Mouse (Mus musculus): ENCODE results near the gene Sox5. TPM values are rescaled to one million over a fixed set of nuclear protein-coding genes. Genes with fewer than 3 reads are reported as not detected.

Gene Sox5
- total RNA-seq, 1 experiment from 2014 or later: 0.67 TPM

DNA sequence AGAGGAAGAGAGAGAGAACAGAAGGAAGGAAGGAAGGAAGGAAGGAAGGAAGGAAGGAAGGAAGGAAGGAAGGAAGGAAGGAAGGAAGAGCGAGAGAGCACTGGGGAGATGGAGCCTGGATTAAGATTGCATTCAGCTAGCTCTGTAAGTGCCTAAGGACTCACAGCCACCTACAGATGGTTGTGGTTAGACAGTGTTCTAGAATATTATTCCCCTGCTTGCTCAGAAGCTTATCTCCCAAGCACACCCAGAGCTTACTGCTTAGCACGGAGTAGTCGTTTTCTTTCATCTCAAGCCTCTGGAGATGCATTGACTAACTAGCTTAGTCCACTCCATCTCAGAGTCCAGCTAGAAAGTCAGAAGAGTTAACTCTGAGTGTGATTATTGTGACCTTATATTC, 770.8 kb downstream of the Sox5 start:
- no peak for ATAC-seq (replicated peaks; ENCODE audit: insufficient number of reproducible peaks, low FRiP score, low TSS enrichment, poor library complexity, severe bottlenecking)

DNA sequence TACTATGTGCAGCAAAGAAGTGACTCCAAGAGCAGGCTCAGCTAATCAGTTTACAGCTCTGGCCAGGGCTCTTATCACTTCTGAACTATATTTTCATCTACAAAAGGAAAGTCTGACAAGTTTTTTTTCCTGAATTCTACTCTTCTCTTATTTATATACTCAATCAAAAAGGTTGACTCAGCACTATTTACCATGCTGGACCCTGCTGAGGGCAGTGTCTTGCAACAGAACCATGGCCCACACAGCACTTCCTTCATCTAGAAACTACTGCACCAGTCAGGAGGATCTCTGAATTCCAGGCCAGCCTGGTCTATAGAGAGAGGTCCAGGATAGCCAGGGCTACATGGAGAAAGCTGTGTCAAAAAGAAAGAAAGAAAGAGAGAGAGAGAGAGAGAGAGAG, 771.5 kb downstream of the Sox5 start:
- ATAC-seq (replicated peaks; ENCODE audit: insufficient number of reproducible peaks, low FRiP score, low TSS enrichment, poor library complexity, severe bottlenecking): no peak

- ATAC-seq (replicated peaks; ENCODE audit: insufficient number of reproducible peaks, low FRiP score, low TSS enrichment, poor library complexity, severe bottlenecking): no peak
Observed at GRCm38 (mm10) chr6:144005132-144005531, 776.6 kb downstream of the Sox5 start.

- no peak for ATAC-seq (replicated peaks; ENCODE audit: insufficient number of reproducible peaks, low FRiP score, low TSS enrichment, poor library complexity, severe bottlenecking)
Observed at GRCm38 (mm10) chr6:143998201-143998600, 783.6 kb downstream of the Sox5 start.

DNA sequence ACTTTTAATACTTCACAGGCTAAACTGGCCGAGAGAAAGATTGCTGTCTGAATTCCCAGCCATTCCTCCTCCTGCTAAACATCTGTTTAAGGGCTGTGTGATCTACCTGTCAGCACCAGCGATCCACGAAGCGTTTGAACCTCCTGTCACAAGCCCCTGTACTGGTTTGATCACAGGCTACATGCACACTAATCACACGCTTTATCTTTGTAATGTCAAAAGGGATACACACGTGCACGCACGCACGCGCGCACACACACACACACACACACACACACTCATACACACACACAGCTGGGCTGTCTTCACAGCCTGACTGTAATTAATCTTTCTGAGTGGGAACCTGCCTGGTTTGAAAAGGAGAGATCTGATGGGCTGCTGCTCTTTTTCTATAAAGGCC, 784.2 kb downstream of the Sox5 start:
- no peak for ATAC-seq (replicated peaks; ENCODE audit: insufficient number of reproducible peaks, low FRiP score, low TSS enrichment, poor library complexity, severe bottlenecking)

GRCm38 (mm10) chr6:143995046-143995445, 786.7 kb downstream of the Sox5 start:
- no peak for ATAC-seq (replicated peaks; ENCODE audit: insufficient number of reproducible peaks, low FRiP score, low TSS enrichment, poor library complexity, severe bottlenecking)

- ATAC-seq (replicated peaks; ENCODE audit: insufficient number of reproducible peaks, low FRiP score, low TSS enrichment, poor library complexity, severe bottlenecking): 0 out of 2 replicates have a peak, but pooled peaks have one; percentile 22
Observed at GRCm38 (mm10) chr6:143987548-143987947, 794.2 kb downstream of the Sox5 start.

- no peak for ATAC-seq (replicated peaks; ENCODE audit: insufficient number of reproducible peaks, low FRiP score, low TSS enrichment, poor library complexity, severe bottlenecking)
Observed at GRCm38 (mm10) chr6:143980131-143980530, 801.6 kb downstream of the Sox5 start.

DNA sequence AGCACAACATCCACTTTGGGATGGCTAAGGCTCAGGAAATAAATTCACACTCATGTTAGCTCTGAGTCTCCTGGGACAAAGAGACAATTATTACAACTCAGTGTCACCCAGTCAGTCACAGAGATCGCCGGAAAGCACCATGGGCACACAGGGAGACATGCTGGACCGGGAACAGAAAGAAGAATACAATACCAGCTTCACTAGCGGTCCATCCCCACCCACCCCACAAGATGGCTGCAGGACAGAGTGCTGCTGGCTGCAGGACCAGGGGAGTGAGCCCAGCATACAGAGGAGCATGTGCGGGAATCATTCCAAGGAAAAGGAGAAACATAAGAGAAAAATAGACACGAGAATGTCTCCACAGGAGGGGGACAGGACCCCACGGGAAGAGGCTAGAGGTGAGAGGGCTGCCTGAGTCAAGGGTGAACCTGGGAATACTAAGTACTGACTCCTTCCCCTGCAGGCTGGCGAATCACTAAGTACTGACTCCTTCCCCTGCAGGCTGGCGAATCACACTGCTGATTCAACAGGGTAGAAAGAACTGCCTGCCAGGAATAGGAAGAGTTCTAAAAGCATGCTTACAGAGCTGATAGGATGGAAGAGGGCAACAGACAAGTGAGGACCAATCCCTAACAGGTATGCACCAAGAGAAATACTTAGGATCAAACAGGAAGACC, 813.9 kb downstream of the Sox5 start:
- ATAC-seq (replicated peaks; ENCODE audit: insufficient number of reproducible peaks, low FRiP score, low TSS enrichment, poor library complexity, severe bottlenecking): no peak

DNA sequence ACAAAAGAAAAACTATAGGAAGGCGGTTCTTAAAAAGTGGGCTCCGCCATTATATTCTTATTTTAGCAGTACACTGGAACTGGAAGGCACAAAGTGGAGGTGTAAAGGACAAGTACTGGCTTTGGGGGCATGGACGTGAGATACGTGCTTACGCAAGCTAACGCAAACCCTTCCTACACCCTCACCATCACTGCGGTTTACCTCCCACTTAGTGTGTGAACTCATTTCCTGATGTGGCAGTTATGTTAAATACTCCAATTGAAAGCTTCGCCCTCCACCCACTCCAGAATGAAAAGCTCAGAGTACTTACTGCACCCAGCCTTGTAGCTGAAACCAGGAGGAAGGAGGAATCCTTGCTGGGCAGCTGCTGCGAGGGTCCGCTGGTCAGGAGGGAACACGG, 821.3 kb downstream of the Sox5 start:
- no peak for ATAC-seq (replicated peaks; ENCODE audit: insufficient number of reproducible peaks, low FRiP score, low TSS enrichment, poor library complexity, severe bottlenecking)

DNA sequence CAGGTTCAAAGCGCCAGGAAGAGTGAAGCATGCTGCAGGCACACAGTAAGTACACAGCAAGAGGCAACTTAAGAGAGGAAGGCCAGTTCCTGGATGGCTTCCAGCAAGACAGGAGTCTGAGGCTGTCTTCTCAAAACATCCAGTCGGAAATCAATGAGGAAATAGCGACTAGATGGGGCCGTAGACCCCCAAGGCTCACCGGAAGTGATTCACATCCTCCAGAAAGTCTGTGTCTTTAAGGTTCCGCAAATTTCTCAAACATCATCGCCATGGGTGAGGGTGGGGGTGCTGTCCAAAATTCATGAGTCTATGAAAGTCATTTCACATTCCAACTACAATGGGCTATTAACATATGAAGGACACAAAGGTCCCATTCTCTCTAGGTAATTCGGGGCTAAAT, 821.7 kb downstream of the Sox5 start:
- ATAC-seq (replicated peaks; ENCODE audit: insufficient number of reproducible peaks, low FRiP score, low TSS enrichment, poor library complexity, severe bottlenecking): no peak

DNA sequence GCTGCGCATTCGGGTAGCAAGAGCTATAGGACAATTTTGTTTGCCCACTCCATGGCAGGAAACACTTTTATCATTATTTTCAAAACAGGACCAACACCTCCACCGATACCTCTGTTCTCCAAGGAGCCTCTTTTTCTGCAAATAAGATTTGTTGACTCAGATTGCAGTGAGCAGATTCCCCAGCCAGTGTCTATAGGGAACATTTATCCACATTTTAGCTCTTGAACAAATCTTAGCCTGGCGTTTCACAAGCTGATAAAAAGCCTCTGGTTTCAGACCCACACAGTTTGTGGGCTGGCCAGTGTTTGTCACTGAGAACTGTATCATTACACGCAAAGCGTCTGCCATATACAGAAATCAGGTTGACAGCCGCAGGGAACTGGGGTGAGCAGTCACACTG, 823.4 kb downstream of the Sox5 start:
- no peak for ATAC-seq (replicated peaks; ENCODE audit: insufficient number of reproducible peaks, low FRiP score, low TSS enrichment, poor library complexity, severe bottlenecking)

DNA sequence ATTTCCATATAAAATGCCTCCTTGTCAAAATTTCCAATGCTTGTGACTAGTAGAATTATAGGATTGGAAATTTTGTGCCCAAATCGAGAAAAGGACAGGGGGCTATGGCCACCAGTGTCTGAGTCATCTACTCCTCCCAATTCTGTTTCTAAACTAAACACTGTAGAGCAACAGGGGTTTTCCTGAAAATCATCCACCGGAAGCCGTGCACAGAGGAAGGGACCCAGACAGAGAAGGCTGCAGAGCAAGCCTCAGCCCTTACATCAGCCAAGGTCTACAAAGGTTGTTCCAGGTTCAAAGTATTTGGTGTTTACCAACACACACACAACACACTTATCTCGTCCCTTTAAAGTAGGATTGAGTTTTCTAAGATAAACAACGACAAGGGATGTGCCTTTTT, 824.7 kb downstream of the Sox5 start:
- ATAC-seq (replicated peaks; ENCODE audit: insufficient number of reproducible peaks, low FRiP score, low TSS enrichment, poor library complexity, severe bottlenecking): no peak

DNA sequence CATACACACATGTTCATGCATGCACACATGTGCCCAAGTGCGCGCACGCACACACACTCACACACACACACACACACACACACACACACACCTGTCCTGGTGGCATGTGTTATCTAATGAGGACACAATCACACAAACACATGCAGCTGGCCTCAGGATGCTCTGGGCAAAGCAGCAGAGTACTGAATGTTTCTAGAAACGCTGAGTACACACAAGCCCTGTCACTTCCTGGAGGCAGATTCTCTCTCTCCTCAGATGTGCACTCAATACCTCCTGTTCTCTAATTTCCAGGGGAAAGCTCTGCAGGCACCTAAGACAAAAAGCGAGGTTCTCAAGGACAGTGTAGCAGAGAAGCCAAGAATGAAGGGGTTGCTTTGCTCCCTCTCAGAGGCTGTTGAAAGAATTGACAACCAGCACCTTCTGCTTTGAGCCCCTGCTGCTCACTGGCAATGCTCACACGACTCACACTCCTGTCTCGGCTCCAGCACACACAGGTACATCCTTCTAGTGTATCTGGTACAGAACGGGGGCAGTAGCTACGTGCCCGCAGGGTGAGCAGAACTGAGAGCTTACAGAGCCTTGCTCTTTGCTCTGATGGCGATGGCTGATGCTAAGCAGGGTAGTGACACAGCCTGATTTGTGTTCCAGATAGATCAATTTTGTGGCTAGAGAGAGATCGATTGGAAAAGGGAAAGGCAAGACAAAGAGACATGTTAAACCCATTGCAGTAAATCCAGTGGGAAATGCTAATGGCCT, 833.0 kb downstream of the Sox5 start:
- ATAC-seq (replicated peaks; ENCODE audit: insufficient number of reproducible peaks, low FRiP score, low TSS enrichment, poor library complexity, severe bottlenecking): no peak

- no peak for ATAC-seq (replicated peaks; ENCODE audit: insufficient number of reproducible peaks, low FRiP score, low TSS enrichment, poor library complexity, severe bottlenecking)
Observed at GRCm38 (mm10) chr6:143948071-143948470, 833.7 kb downstream of the Sox5 start.

DNA sequence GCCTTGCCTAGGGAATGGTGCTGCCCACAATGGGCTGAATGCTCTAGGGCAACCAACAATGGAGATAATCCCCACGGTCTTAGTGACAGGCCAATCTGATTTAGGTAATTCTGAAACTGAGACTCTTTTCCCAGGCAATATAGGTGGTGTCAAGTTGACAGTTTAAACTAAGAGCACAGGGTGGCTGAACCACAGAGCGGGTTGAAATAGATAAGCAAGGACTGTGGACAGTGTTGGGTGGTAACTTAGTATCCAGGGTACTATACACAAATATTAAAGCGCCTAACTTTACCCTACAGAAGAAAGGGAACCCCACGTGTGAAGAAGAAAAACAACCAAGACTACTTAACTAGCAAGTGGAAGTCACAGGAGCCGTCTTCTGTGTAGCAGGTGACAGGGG, 838.7 kb downstream of the Sox5 start:
- no peak for ATAC-seq (replicated peaks; ENCODE audit: insufficient number of reproducible peaks, low FRiP score, low TSS enrichment, poor library complexity, severe bottlenecking)

DNA sequence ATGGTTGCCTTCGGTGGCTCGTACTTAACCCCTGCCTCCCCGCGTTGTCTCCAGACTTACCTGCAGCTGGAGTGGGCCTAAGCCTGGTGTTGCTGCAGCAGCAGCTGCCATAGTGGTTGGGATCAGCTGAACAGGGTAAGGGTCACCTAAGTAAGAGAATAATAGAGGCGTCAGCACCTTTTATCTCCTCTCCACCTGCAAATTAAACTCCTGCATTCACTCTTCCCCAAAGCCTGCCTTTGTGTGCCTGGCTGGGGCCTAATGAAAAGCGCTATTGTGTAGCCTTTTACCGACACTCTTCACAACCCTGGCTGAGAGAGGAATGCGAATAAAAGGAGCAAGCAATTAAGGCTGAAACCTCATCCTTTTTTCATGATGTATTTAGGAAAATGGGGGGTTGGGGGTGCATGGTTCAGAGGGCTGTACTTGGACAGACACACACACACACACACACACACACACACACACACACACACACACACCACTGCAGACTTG, 840.4 kb downstream of the Sox5 start:
- ATAC-seq (replicated peaks; ENCODE audit: insufficient number of reproducible peaks, low FRiP score, low TSS enrichment, poor library complexity, severe bottlenecking): no peak

- ATAC-seq (replicated peaks; ENCODE audit: insufficient number of reproducible peaks, low FRiP score, low TSS enrichment, poor library complexity, severe bottlenecking): no peak
Observed at GRCm38 (mm10) chr6:143923146-143923545, 858.6 kb downstream of the Sox5 start.

DNA sequence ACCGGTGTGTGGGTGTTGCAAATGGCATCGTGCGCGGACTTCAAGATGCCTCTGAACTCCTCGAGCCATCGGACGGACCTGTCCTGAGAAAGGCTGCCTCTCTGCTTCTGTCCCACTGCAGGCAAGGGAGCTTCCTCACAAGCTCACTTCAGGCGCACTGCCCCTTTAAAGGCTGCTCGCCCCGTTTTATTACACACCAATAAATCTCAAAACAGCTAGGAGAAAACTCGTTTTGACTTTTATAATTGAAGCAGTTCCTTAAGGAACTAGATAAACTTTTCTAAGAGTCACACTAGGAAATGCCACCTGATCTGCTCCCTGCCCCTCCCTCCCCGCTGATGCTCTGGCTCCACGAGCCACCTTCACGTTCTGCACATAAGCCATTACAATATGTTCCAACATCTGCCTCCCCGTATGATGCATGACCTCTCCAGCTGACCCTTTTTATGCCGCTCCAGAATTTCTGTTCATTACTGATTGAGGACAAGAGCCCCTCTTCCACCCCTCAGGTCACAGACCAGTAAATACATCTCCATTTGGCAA, 863.3 kb downstream of the Sox5 start:
- ATAC-seq (replicated peaks; ENCODE audit: insufficient number of reproducible peaks, low FRiP score, low TSS enrichment, poor library complexity, severe bottlenecking): no peak

DNA sequence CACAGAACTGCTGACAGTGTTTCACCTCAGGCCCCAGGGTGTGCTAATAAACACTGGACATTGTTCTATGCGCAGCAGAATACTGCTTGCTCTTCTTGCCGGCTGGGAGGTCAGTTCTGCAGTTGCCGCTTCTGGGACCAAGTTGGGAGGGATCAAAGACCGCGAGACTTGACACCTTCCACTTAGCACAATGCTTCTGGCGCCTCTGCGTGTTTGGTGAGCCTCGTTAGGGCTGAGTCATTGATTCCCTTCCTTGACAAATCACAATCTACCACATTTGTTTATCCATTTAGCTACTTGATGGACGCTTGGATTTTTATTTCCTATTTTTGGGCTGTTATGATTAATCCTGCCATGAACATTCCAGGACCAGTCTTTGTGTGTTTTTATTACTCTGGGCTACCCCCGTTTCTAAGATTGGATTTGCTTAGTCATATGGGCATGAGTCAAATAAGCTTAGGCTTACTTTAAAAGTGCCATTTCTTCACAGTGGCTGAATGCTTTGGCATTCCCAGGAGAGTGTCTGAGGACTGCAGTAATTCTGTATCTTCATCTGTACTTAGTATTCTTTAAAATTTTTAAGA, 865.5 kb downstream of the Sox5 start:
- no peak for ATAC-seq (replicated peaks; ENCODE audit: insufficient number of reproducible peaks, low FRiP score, low TSS enrichment, poor library complexity, severe bottlenecking)

Data from monocyte, adult 5-6 weeks (primary cell).